Mouse (Mus musculus): Measurements from ENCODE around the gene Phactr2. TPM values are rescaled to one million over a fixed set of nuclear protein-coding genes. Genes with fewer than 3 reads are reported as not detected.
A peak's percentile ranks its signal among the peaks of the same experiment; 100 is the strongest.

Gene Phactr2
- polyA plus RNA-seq, 1 experiment from 2014 or later: 55.5 TPM

DNA sequence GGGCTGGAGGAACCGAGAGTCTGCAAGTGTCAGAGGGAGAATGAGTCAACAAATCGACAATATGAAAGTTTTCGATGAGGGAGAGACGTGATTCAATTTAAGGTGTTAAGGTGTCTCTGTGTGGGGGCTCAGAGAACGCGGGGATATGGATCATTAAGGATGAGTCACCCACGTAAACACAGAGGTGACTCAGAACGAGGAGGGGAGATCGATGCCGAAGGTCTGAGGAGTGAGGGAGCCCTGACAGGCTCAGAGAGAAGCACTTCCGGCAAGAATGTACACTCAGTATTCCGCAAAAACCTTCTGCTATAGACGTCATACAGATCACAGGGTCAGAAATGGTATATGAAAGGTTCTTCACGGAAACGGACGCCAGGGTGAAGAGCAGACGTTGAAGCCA, 49.7 kb downstream of the Phactr2 start:
- no peak for ATAC-seq (replicated peaks; ENCODE audit: extremely low read depth, insufficient read depth, low FRiP score)
- no peak overlapping the region for H3K9ac ChIP-seq (ENCODE audit: low read length)
- H3K27ac ChIP-seq (ENCODE audit: low read length): no peak overlapping the region
- no peak overlapping the region for H3K4me3 ChIP-seq (ENCODE audit: low read length)
- peaks cover 8% of the 10 kb centered on the region for H3K4me1 ChIP-seq (ENCODE audit: control insufficient read depth, insufficient read depth, low read length)
- no peaks in the 10 kb centered on the region for H3K9me3 ChIP-seq (replicated peaks; ENCODE audit: control insufficient read depth, low read length)
- no peaks in the 10 kb centered on the region for H3K27me3 ChIP-seq (ENCODE audit: control insufficient read depth, insufficient read depth, low read length)
- WGBS: 78% methylated on average over 17 of the region's 17 CpGs
- H3K4me2 ChIP-seq (ENCODE audit: low read depth, low read length): no peak overlapping the region
- no peaks in the 10 kb centered on the region for H3K36me3 ChIP-seq (ENCODE audit: control insufficient read depth, insufficient read depth)

DNA sequence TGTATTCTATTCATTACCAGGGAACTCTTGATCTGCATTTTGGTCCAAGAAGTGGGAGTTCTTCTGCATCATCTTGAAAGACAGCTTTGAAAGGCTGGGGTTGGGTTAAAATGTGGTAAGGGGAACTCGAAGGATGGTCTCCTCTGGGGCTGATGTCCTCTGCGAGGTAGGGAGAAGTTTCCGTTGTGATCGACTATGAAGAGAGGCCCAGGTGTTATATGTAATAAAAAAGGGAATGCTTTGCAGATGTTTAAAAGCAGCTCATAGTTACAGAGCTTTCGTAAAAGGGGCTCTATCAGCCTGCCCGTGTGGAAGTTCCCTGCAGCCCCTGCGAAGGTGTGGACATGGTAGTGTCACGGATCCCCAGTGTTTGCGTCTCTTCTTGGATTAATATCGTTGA, 50.2 kb downstream of the Phactr2 start:
- ATAC-seq (replicated peaks; ENCODE audit: extremely low read depth, insufficient read depth, low FRiP score): no peak

DNA sequence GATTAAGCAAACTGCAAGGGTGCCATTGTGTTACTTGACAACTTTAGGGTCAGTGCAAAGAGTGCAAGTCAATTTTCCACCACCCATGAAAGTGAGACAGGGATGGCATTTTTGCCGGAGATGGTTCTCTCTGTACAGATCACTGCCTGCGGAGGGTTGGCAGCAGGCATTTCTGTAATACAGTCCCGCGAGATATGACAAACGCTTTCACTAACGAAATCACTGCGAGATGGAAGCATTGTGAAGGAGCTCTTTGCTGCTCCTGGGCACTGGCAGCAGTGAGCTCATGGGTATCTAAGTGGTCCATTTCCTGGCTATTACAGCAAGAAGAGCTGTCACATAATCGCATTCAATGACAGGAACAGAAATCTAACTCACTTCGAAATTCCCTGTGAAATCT, 52.1 kb downstream of the Phactr2 start:
- 72% methylated on average over 9 of the region's 9 CpGs for WGBS
- Histone ChIP-seq H3K4me2 (ENCODE audit: low read depth, low read length) (no peak overlapping the region), H3K36me3 (ENCODE audit: control insufficient read depth, insufficient read depth) (no peaks in the 10 kb centered on the region), H3K4me1 (ENCODE audit: control insufficient read depth, insufficient read depth, low read length) (no peaks in the 10 kb centered on the region), H3K27ac (ENCODE audit: low read length) (no peak overlapping the region), H3K9ac (ENCODE audit: low read length) (no peak overlapping the region), H3K27me3 (ENCODE audit: control insufficient read depth, insufficient read depth, low read length) (no peaks in the 10 kb centered on the region), H3K9me3 (replicated peaks; ENCODE audit: control insufficient read depth, low read length) (no peaks in the 10 kb centered on the region), H3K4me3 (ENCODE audit: low read length) (no peak overlapping the region)
- no peak for ATAC-seq (replicated peaks; ENCODE audit: extremely low read depth, insufficient read depth, low FRiP score)

More for the DNA sequence above, 50.2 kb downstream of the Phactr2 start:
- Histone ChIP-seq H3K9ac (ENCODE audit: low read length) (no peak overlapping the region), H3K9me3 (replicated peaks; ENCODE audit: control insufficient read depth, low read length) (no peaks in the 10 kb centered on the region), H3K27me3 (ENCODE audit: control insufficient read depth, insufficient read depth, low read length) (no peaks in the 10 kb centered on the region), H3K27ac (ENCODE audit: low read length) (no peak overlapping the region), H3K4me2 (ENCODE audit: low read depth, low read length) (no peak overlapping the region), H3K4me1 (ENCODE audit: control insufficient read depth, insufficient read depth, low read length) (peaks cover 5% of the 10 kb centered on the region), H3K36me3 (ENCODE audit: control insufficient read depth, insufficient read depth) (no peaks in the 10 kb centered on the region), H3K4me3 (ENCODE audit: low read length) (no peak overlapping the region)
- WGBS: 87% methylated on average over 10 of the region's 10 CpGs

DNA sequence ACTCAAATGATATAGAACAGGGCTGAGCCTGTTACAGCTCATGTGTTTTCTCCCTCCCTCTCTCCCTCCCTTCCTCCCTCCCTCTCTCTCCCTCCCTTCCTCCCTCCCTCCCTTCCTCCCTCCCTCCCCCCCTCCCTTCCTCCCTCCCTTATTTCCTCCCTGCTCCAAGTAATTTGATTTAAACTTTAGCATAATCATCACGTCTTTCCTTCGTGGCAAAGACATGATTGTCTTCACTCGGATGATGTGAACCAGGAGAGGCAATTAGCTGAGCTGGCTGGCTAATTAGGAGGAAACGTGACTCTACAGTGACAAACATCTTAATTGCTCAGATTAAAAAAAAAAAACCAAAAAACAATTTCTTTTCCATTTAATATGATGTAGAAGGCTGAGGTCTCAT, 55.0 kb downstream of the Phactr2 start:
- H3K27me3 ChIP-seq (ENCODE audit: control insufficient read depth, insufficient read depth, low read length): no peaks in the 10 kb centered on the region
- no peaks in the 10 kb centered on the region for H3K36me3 ChIP-seq (ENCODE audit: control insufficient read depth, insufficient read depth)
- no peak overlapping the region for H3K4me2 ChIP-seq (ENCODE audit: low read depth, low read length)
- H3K9ac ChIP-seq (ENCODE audit: low read length): no peak overlapping the region
- no peaks in the 10 kb centered on the region for H3K9me3 ChIP-seq (replicated peaks; ENCODE audit: control insufficient read depth, low read length)
- no peak overlapping the region for H3K4me3 ChIP-seq (ENCODE audit: low read length)
- ATAC-seq (replicated peaks; ENCODE audit: extremely low read depth, insufficient read depth, low FRiP score): no peak
- no peak overlapping the region for H3K27ac ChIP-seq (ENCODE audit: low read length)
- no peaks in the 10 kb centered on the region for H3K4me1 ChIP-seq (ENCODE audit: control insufficient read depth, insufficient read depth, low read length)
- WGBS: 52% methylated on average over 4 of the region's 4 CpGs

DNA sequence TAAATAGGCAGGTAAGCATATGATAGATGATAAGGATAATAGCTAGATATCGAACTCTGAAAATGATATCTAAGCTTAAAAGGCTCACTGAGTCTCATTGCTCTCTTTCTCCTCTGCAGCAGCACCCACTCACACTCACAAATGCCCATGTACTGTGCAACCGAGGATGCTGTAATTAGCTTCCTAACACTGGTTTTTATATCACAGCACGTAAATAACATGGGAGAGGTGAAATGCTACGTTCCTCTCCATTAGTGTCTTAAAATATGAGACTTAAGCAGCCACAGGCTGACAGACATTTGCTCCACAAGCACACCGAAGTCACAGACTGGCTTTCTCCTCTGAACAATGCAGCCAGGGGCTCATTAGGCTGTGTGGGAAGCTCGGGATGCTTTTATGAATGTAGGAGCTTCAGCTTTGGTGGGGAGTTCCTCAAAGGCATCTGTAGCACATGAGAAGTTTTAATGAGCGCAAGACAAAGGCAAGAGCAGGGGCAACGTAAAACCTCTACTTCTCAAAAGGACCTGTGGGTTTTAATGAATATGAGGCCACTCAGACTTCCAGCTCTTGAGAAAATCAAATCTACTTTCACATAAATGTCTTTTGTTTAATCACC, 58.6 kb downstream of the Phactr2 start:
- Histone ChIP-seq H3K4me3 (ENCODE audit: low read length) (no peak overlapping the region), H3K36me3 (ENCODE audit: control insufficient read depth, insufficient read depth) (no peaks in the 10 kb centered on the region), H3K27ac (ENCODE audit: low read length) (no peak overlapping the region), H3K4me2 (ENCODE audit: low read depth, low read length) (no peak overlapping the region), H3K27me3 (ENCODE audit: control insufficient read depth, insufficient read depth, low read length) (no peaks in the 10 kb centered on the region), H3K9ac (ENCODE audit: low read length) (no peak overlapping the region), H3K4me1 (ENCODE audit: control insufficient read depth, insufficient read depth, low read length) (peaks cover 9% of the 10 kb centered on the region), H3K9me3 (replicated peaks; ENCODE audit: control insufficient read depth, low read length) (no peaks in the 10 kb centered on the region)
- WGBS: 80% methylated on average over 8 of the region's 8 CpGs
- no peak for ATAC-seq (replicated peaks; ENCODE audit: extremely low read depth, insufficient read depth, low FRiP score)

DNA sequence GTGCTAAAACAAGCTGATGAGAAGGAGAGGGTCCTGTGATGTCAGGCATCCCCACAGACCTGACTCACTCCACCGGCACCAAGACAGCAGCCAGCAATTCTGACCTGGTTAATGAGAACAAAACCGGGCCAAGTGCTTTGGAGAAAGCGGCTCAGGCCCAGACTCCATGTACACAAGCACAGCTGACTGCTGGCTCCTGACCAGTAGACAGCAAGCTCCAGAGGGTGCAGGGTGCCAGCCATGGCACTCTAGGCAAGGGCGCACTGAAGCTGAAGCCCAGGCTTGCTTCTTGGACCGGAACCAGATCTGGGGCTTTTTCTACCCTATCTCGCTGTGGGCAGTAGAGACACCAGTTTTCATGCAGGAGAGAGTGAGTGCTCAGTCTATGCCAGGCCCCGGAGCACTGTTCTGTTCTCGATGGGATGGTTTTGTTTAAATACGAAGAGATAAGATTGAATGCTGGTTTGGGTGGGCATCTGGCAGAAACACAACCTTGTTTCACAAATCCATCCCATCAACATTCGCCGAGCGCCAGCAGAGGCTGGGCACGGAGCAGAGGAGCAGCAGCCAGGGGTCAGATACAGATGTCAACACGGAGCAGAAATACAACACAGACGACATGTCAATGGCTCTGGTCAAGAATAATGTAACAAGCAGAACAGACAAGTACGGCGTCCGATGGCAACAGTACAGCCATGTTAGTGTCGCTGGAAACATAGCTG, 61.8 kb downstream of the Phactr2 start:
- peak overlapping the region; percentile 26; the same call in 1 of the 2 replicates for H3K4me2 ChIP-seq (ENCODE audit: low read depth, low read length)
- peak; percentile 87 for ATAC-seq (replicated peaks; ENCODE audit: extremely low read depth, insufficient read depth, low FRiP score)
- H3K27me3 ChIP-seq (ENCODE audit: control insufficient read depth, insufficient read depth, low read length): no peaks in the 10 kb centered on the region
- no peak overlapping the region; the same call in 1 of the 2 replicates for H3K9ac ChIP-seq (ENCODE audit: low read length)
- no peaks in the 10 kb centered on the region for H3K36me3 ChIP-seq (ENCODE audit: control insufficient read depth, insufficient read depth)
- no peak overlapping the region for H3K4me3 ChIP-seq (ENCODE audit: low read length)
- peak overlapping the region; percentile 78 for H3K27ac ChIP-seq (ENCODE audit: low read length)
- 41% methylated on average over 19 of the region's 19 CpGs for WGBS
- H3K9me3 ChIP-seq (replicated peaks; ENCODE audit: control insufficient read depth, low read length): no peaks in the 10 kb centered on the region
- peaks cover 9% of the 10 kb centered on the region for H3K4me1 ChIP-seq (ENCODE audit: control insufficient read depth, insufficient read depth, low read length)

DNA sequence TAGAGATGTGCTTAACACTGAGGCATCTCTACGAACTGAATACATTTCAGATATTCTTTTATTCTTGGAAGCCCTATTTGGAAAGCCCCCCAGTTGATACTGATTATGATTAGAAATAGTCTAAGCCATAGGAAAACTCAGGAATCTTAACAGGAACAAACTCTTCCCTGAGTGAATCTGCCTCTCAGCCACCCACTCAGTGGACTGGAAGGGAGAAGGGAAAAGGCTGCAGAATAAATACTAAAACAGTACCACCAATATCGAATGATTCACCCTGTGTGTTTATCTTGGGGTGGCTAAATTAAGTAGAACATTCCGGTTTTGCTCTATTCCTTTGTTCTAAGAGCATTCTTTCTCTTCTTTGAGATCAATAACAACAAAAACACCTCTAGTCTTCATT, 63.2 kb downstream of the Phactr2 start:
- no peak for ATAC-seq (replicated peaks; ENCODE audit: extremely low read depth, insufficient read depth, low FRiP score)
- Histone ChIP-seq H3K4me1 (ENCODE audit: control insufficient read depth, insufficient read depth, low read length) (peaks cover 9% of the 10 kb centered on the region), H3K27me3 (ENCODE audit: control insufficient read depth, insufficient read depth, low read length) (no peaks in the 10 kb centered on the region), H3K9me3 (replicated peaks; ENCODE audit: control insufficient read depth, low read length) (no peaks in the 10 kb centered on the region), H3K27ac (ENCODE audit: low read length) (no peak overlapping the region), H3K4me3 (ENCODE audit: low read length) (no peak overlapping the region), H3K9ac (ENCODE audit: low read length) (no peak overlapping the region), H3K36me3 (ENCODE audit: control insufficient read depth, insufficient read depth) (no peaks in the 10 kb centered on the region), H3K4me2 (ENCODE audit: low read depth, low read length) (no peak overlapping the region)
- 86% methylated on average over 3 of the region's 3 CpGs for WGBS

DNA sequence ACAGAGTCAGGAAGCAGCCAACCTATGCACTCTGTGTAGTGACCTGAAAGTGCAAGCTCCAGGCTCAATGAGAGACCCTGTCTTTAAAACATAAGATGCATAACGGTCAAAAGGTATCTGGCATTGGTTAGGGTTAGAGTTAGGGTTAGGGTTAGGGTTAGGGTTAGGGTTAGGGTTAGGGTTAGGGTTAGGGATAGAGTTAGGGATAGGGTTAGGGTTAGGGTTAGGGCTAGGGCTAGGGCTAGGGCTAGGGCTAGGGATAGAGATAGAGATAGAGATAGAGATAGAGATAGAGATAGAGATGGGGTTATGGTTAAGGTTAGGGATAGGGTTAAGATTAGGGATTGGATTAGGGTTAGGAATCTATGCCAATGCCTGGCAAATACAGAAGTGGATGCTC, 72.2 kb downstream of the Phactr2 start:
- no peak for ATAC-seq (replicated peaks; ENCODE audit: extremely low read depth, insufficient read depth, low FRiP score)
- Histone ChIP-seq H3K4me3 (ENCODE audit: low read length) (no peak overlapping the region), H3K9me3 (replicated peaks; ENCODE audit: control insufficient read depth, low read length) (no peaks in the 10 kb centered on the region), H3K27me3 (ENCODE audit: control insufficient read depth, insufficient read depth, low read length) (no peaks in the 10 kb centered on the region), H3K4me1 (ENCODE audit: control insufficient read depth, insufficient read depth, low read length) (no peaks in the 10 kb centered on the region), H3K9ac (ENCODE audit: low read length) (no peak overlapping the region), H3K4me2 (ENCODE audit: low read depth, low read length) (no peak overlapping the region), H3K36me3 (ENCODE audit: control insufficient read depth, insufficient read depth) (no peaks in the 10 kb centered on the region), H3K27ac (ENCODE audit: low read length) (no peak overlapping the region)
- 88% methylated on average over 1 of the region's 1 CpGs for WGBS

DNA sequence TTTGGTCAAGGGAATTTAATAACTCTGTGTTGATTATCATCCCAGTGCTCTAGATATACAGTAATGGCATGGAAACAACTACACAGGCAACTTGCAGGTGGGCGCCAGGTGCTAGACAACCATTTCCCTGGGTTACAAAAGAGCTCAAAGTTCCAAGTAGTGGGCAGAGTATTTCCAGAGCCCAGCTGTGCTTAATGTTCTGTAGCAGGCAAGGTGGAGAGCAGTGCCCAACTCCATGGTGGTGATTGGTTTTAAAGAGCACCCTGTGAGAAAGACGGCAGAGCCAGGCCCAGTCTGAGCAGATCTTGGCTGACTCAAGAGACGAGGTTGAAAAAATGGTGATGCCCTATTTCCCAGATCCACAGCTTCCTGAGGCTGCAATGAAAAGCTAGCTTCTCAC, 78.5 kb downstream of the Phactr2 start:
- H3K36me3 ChIP-seq (ENCODE audit: control insufficient read depth, insufficient read depth): no peaks in the 10 kb centered on the region
- no peak for ATAC-seq (replicated peaks; ENCODE audit: extremely low read depth, insufficient read depth, low FRiP score)
- no peak overlapping the region for H3K4me3 ChIP-seq (ENCODE audit: low read length)
- H3K9ac ChIP-seq (ENCODE audit: low read length): no peak overlapping the region
- H3K4me2 ChIP-seq (ENCODE audit: low read depth, low read length): no peak overlapping the region
- no peak overlapping the region for H3K27ac ChIP-seq (ENCODE audit: low read length)
- WGBS: 74% methylated on average over 3 of the region's 3 CpGs
- H3K4me1 ChIP-seq (ENCODE audit: control insufficient read depth, insufficient read depth, low read length): no peaks in the 10 kb centered on the region
- H3K9me3 ChIP-seq (replicated peaks; ENCODE audit: control insufficient read depth, low read length): no peaks in the 10 kb centered on the region
- no peaks in the 10 kb centered on the region for H3K27me3 ChIP-seq (ENCODE audit: control insufficient read depth, insufficient read depth, low read length)
